Comparison of ENCODE assay signal across 8 mouse cellular contexts in the genomic region with DNA sequence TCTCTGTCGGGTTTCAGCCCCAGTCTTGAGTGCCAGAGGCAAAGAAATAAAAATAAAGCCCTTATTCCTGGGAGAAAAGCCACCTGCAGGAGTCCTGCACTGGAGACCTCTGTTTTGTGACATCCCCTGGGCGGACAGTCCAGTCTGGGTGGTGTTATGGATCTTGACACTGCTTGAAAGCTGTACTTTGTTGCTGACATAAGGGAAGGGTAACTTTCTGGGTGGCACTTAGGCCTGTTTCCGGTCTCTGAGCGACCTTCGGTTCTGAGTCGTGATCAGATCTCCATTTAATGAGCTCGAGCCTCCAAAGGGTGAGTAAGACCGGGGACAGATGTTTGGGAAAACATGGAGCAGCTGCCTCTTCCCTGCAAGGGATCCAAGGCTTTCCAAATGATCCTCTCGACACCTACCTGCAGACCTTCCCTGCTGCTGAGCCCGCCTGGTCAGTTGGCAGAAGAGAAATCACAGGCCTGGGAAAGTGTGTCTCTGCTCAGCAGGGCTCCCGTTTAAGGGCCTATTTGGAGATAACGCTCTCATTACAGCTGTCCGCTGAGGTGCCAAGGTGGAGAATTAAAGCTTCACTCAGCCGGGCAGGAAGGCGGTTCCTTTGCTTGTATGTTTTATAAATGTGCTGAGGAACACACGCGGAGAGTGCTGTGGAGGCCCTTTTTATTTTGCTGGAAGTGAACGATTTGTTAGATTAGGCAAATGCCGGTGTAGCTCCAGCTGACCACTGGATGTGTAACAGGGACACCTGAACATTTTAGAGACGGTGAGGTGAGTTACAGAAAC. TPM values are rescaled to one million over a fixed set of nuclear protein-coding genes. Genes with fewer than 3 reads are reported as not detected.
A peak's percentile ranks its signal among the peaks of the same experiment; 100 is the strongest.
DNase-seq lines count a peak whose midpoint lies in the region; ATAC-seq lines count a peak whose summit lies in the region.

No protein-coding gene starts in this region.

- peaks cover 7% of the 10 kb centered on the region; the same call in 1 of the 2 replicates for H3K4me1 ChIP-seq in embryonic facial prominence, embryonic 12.5 days
- peaks cover 9% of the 10 kb centered on the region for H3K4me1 ChIP-seq in limb, embryonic 10.5 days
- peaks cover 4% of the 10 kb centered on the region; the same call in 1 of the 2 replicates for H3K4me1 ChIP-seq in neural tube, embryonic 12.5 days

- 88% methylated on average over 20 of the region's 20 CpGs for WGBS in embryonic facial prominence, embryonic 12.5 days
- whole genome bisulfite sequencing in limb, embryonic 10.5 days, result 67% methylated on average over 20 of the region's 20 CpGs
- WGBS in neural tube, embryonic 12.5 days, result 72% methylated on average over 20 of the region's 20 CpGs

- H3K36me3 ChIP-seq in embryonic facial prominence, embryonic 12.5 days, result no peaks in the 10 kb centered on the region
- no peaks in the 10 kb centered on the region for H3K36me3 ChIP-seq in limb, embryonic 10.5 days
- no peaks in the 10 kb centered on the region for H3K36me3 ChIP-seq in neural tube, embryonic 12.5 days

- H3K4me2 ChIP-seq in embryonic facial prominence, embryonic 12.5 days (replicated peaks), result peak overlapping the region; percentile 58
- H3K4me2 ChIP-seq in neural tube, embryonic 12.5 days (replicated peaks), result peak overlapping the region; percentile 63

- 0 out of 2 replicates have a peak, but pooled peaks have one; percentile 1 for ATAC-seq in frontal cortex, adult (ENCODE audit: low TSS enrichment)
- ATAC-seq in embryonic facial prominence, embryonic 12.5 days (ENCODE audit: insufficient number of reproducible peaks, insufficient read depth, low FRiP score, low TSS enrichment), result peak; percentile 35
- ATAC-seq in neural tube, embryonic 12.5 days (ENCODE audit: low FRiP score, low read depth), result peak; percentile 60

- no peak overlapping the region for H3K27ac ChIP-seq in embryonic facial prominence, embryonic 12.5 days
- peak overlapping the region; percentile 94 for H3K27ac ChIP-seq in limb, embryonic 10.5 days
- no peak overlapping the region for H3K27ac ChIP-seq in neural tube, embryonic 12.5 days

- no peak overlapping the region for H3K9ac ChIP-seq in embryonic facial prominence, embryonic 12.5 days
- H3K9ac ChIP-seq in neural tube, embryonic 12.5 days, result no peak overlapping the region

- H3K4me3 ChIP-seq in embryonic facial prominence, embryonic 12.5 days, result peak overlapping the region; percentile 75
- H3K4me3 ChIP-seq in limb, embryonic 10.5 days, result peak overlapping the region; percentile 83
- H3K4me3 ChIP-seq in neural tube, embryonic 12.5 days, result 0 out of 2 replicates have a peak overlapping the region, but pooled peaks have one; percentile 13

- H3K27me3 ChIP-seq in embryonic facial prominence, embryonic 12.5 days, result no peaks in the 10 kb centered on the region
- H3K27me3 ChIP-seq in limb, embryonic 10.5 days (ENCODE audit: low read depth, poor library complexity, severe bottlenecking), result no peaks in the 10 kb centered on the region
- H3K27me3 ChIP-seq in neural tube, embryonic 12.5 days (replicated peaks), result no peaks in the 10 kb centered on the region

- no peaks in the 10 kb centered on the region for H3K9me3 ChIP-seq in embryonic facial prominence, embryonic 12.5 days
- H3K9me3 ChIP-seq in limb, embryonic 10.5 days (replicated peaks), result no peaks in the 10 kb centered on the region
- no peaks in the 10 kb centered on the region for H3K9me3 ChIP-seq in neural tube, embryonic 12.5 days

- DNase-seq in frontal cortex, adult 2 months (ENCODE audit: extremely low spot score in 1 of 2, low spot score in 1 of 2), result no peak
- peak; percentile 83 for DNase-seq in 416B (ENCODE audit: low read depth)
- peak; percentile 46 for DNase-seq in limb, embryonic 10.5 days (ENCODE audit: low spot score)
- no peak for DNase-seq in urinary bladder, postnatal 25 days (ENCODE audit: low spot score)
- no peak for DNase-seq in layer of hippocampus, postnatal 10 days (ENCODE audit: low spot score in 2 of 2)

RNA-seq across cellular contexts. Expression of gene Cmc1, which starts 0.6 kb away (rescaled TPM):
- 14.2 and 14.8 TPM in 2 replicates for polyA plus RNA-seq in frontal cortex, adult 2 months (2012; rRNA removed)
- 43.3 and 44.8 TPM in 2 replicates for polyA plus RNA-seq in embryonic facial prominence, embryonic 12.5 days (2016; fragmentation: Nextera tagmentation; extraction: Ambion mirVana)
- 32.1 and 36.0 TPM in 2 replicates for polyA plus RNA-seq in limb, embryonic 10.5 days (2016; fragmentation: Nextera tagmentation; extraction: Ambion mirVana)
- 41.3 and 44.2 TPM in 2 replicates for polyA plus RNA-seq in neural tube, embryonic 12.5 days (2016; fragmentation: Nextera tagmentation; extraction: Ambion mirVana)
- total RNA-seq in layer of hippocampus, postnatal 10 days (2021), result 10 to 100 TPM; 13.4 to 14.5 TPM

Comparison
In these comparisons a context has a peak if more than half of its experiments do, and no peak if none do; other contexts are left out.
1. ATAC-seq: peak in every context shown above with its lines; median percentile 60 in neural tube, embryonic 12.5 days; 35 in embryonic facial prominence, embryonic 12.5 days; 1 in frontal cortex, adult.
2. DNase-seq: peak in 416B (single experiment) and limb, embryonic 10.5 days (single experiment); none in frontal cortex, adult 2 months (0 of 2), urinary bladder, postnatal 25 days (single experiment) and layer of hippocampus, postnatal 10 days (0 of 2).
3. H3K4me3 ChIP-seq: peak in every context shown above with its lines; median percentile 83 in limb, embryonic 10.5 days; 75 in embryonic facial prominence, embryonic 12.5 days; 13 in neural tube, embryonic 12.5 days.